Mouse (Mus musculus): ENCODE data around the gene Zfp513.
A peak's percentile ranks its signal among the peaks of the same experiment; 100 is the strongest.
"Not testable (repeated sequence)": the region's sequence is repeated elsewhere in the genome, so short reads cannot be mapped to it uniquely, and the experiment has no call there.

The Zfp513 gene

DNA sequence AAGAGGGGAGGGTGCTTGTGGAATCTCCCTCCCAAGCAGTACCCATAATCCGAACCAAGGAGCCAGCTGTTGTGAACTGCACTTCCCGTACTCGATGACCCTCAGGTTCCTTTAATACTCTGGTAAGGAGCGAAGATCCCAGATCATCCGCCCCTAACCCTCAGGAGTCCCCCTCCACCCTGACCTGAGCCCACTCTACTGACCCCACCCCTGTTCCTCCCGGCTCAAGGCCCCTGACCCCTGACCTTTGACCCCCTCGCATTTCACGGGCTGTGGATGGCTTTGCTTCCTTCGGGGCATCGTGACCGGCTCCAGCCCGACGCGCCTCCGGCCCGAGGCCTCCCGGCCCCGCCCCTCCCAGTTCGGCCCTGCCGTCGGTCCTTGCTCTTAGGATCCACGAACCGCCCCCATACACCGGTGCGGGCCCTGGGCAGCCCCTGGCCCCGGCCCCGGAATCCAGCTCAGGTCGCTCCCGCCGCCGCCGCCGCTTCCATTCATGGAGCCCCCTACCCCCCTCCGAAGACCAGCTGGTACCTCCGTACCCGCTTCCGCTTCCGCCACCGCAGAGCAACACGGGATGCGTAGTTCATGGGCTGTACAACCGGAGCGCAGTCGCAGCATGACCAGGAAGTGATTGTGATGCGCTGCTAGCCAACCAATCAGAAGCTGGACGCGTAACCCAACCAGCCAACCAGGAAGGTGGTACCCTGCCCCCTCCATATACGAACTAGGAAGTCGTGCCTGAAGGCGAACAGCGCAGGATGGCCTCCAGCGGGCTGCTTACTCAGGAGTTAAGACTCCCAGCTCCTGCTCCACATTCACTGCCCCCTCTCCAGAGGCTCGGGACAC is at the start of gene Zfp513:
Gene Zfp513, minus strand, starts transcription at position 562 of the 849 bp plus-strand sequence.
- DNase-seq (ENCODE audit: low spot score) = peak; percentile 86

DNA sequence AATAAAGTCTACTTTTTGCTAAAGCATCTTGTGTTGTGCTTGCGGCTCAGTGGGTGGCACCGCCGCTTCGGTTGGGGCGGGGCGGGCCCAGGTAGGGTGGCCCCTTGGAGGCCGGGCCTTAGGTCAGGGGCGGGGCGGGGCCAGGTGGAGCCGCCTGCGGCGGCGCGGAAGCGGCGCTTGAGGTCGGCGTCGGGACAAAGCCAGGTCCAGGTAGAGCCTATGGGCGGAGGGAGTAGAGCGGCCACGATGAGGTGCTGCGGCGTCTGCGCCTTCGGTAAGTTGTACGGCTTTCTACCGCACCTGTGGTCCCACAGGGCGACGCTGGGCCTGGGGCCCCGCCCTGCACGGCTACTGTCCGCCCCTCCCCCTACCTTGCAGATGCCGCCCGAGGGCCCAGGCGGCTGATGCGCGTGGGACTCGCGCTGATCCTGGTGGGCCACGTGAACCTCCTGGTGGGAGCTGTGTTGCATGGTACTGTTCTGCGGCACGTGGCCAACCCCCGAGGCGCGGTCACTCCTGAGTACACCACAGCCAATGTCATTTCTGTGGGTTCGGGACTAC is 49.5 kb upstream of the Zfp513 start, which contains the start of gene Krtcap3:
Gene Krtcap3, plus strand, starts transcription at position 151 of the 561 bp plus-strand sequence.
- no peak for DNase-seq (ENCODE audit: low spot score)

DNA sequence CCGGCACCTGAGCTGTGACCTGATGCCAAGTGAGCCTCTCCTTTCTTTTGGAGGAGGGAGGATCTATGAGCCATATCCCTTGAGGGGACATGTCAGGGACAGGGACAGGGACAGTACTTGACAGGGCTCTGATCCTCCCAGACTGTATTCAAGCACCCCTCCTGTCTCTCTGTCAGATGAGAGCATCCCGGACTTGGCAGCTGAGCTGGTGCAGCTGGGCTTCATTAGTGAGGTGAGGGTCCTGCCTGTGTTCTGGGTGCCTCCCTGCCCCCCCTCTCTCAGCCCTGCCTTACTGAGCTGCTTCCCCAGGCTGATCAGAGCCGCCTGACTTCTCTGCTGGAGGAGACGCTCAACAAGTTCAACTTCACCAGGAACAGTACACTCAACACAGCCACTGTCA is 48.6 kb upstream of the Zfp513 start:
- DNase-seq (ENCODE audit: low spot score) = no peak

- DNase-seq (ENCODE audit: low spot score) = no peak
Measured at GRCm38 (mm10) chr5:31242191-31242590, 40.1 kb upstream of the Zfp513 start.

GRCm38 (mm10) chr5:31241522-31242034 is 39.5 kb upstream of the Zfp513 start:
- DNase-seq (ENCODE audit: low spot score) = no peak

DNA sequence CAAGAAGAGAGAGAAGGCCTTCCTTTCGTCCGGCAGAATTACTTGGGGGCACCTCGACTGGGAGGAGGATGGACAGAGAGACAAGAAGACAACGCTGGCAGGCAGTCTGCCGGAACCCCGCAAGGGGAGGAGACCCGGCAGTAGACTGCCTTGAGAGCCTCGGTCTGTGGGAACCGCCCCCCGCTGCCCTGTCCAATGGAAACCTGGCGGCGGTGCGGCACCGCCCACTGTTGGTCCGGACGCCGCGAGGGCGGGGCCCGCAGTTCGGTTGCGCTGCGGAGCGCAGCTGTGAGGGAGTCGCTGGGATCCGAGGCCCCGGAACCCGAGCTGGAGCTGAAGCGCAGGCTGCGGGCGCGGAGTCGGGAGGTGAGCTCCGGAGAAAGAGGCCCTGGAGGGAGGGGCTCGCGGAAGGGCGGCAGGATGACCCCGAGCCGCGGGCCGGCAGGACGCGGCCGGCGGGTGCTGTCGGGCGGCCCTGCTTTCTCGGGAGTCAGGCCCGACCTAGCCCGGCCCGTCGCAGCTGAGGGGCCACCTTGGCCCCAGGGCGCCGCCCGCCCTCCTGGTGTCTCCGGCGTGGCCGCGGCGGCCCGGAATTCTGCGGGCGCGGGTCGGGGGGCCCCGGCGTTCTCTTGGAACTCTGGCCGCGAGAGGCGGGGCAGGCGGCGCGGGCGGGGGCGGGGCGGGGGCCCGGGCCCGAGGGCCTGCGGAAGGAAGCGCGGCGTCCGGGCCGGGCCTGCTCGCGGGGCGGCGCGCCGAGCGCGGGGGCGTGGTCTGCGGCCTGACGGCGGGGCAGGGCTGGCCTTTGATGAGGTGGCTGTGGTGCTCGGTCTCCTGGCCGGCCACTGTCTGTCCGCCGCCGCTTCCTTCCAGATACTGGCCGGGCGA is 38.8 kb upstream of the Zfp513 start, which contains the start of the genes Nrbp1 and Gm9970:
Gene Nrbp1, plus strand, starts transcription at position 228 of the 885 bp plus-strand sequence.
Gene Gm9970, minus strand, starts transcription at position 596 of the 885 bp plus-strand sequence.
- DNase-seq (ENCODE audit: low spot score) = peak; percentile 92

GRCm38 (mm10) chr5:31226641-31227040 is 24.5 kb upstream of the Zfp513 start:
- no peak for DNase-seq (ENCODE audit: low spot score)

GRCm38 (mm10) chr5:31222696-31223095 is 20.6 kb upstream of the Zfp513 start:
- no peak for DNase-seq (ENCODE audit: low spot score)

DNA sequence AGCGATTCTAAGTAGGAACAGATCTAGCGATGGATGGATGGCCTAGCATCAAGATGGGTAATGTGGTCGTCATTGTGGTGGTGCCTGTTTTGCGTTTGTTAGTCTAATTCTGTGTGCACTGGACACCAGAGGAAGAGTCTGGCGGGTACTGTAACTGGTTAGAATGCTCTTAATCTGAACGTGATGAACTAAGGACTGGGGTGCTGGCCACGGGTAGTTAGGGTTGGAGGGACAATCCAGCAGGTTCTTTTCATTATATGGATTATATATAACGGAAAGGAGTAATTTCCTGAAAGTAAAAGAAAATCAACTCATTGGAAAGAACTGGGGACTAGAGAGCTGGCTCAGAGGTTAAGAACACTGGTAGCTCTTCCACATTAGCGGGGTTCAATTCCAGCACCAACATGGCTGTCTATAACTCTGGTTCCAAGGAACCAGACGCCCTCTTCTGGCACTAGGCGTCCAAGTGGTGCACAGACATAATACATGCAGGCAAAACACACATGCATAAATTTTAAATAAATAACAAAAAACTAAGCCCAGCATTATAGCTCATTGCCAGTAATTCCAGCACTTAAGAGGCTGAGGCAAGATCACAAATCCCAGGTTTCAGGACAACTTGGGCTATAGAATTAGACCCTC is 19.3 kb upstream of the Zfp513 start:
- DNase-seq (ENCODE audit: low spot score) = no peak

DNA sequence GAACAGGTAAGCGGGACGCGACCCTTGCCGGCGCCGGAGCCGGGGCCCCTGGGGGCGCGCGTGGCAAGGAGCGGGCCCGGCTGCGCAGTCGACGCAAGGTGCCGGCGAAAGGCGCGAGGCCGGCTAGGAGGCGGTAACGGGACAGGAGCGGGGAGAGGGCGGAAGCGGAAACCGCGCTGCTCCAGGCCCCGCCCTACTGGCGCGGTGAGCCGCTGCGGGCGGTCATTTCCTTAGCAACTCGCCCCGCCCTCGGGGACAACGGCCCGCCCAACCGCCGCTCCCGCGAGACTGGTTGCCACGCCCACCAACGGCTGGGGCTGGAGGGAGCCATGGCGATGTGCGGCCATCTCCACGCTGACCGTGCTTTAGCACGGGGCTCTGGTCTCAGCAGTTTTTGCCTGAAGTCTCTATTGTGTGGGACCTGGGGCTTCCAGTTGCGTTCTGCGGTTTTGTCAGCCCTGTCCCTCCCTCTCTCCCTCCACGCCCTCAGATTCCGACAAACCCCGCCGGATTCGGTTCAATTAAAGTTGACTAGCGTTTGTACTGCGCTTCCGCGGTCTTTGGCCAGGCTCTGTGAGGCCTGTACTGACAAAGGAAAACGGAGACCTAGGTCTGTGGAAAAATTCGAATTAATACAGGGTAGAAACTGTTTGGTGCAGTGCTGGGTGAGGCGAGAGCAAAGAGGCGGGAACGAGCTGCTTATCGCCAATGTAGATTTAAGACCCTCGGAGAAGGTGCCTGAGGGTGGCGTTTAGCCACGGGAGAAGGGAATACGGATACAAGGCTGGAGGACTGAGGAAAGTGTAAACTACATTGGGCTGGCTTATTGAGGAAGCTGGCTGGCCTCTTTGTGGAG is 18.6 kb upstream of the Zfp513 start, which contains the start of gene Ppm1g:
Gene Ppm1g, minus strand, starts transcription at position 240 of the 856 bp plus-strand sequence.
- DNase-seq (ENCODE audit: low spot score) = peak; percentile 99

DNA sequence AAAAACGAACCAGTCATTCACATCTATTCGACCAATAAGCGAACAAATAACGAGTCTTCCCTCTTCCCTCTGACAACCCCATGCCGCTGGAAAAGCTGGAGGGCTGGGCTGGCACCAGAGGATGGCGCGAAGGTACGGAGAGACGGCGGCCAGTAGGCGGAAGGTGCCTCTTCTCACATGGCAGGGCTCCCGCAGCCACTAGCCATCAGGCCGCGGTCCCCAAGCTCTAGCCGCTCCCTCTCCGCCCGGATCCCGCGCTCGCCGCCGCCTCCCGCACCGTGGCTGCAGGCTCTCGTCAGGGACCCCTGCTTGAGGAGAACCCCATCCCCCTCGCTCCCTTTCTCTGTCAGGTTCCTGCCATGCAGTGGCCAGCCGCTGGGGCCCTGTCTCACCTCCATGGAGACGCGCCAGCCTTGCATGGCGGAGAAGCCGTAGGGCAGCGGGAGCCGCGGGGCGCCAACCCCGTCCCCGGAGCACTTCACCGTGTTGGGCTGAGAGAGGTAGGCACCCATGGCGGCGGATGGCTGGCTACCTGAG is 17.9 kb upstream of the Zfp513 start:
- no peak for DNase-seq (ENCODE audit: low spot score)

DNA sequence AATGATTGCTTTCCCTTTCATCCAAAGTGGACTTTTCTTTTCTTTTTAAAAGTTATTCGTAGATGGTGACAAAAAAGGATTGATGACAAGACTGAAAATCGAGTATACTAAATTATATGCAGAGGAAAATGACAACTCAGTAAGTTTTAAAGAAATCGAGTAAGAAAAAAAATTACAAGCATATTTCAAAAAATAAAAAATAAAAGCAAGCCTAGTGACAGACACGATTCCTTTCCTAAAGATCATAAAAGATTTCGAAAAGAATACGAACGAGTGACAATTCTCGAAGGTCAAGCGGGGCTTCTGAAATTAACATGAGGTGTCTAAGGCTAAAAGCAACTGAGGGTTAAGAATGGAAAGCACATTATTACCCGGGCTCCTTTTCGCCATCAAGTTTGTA is 17.4 kb upstream of the Zfp513 start:
- no peak for DNase-seq (ENCODE audit: low spot score)

- no peak for DNase-seq (ENCODE audit: low spot score)
Measured at GRCm38 (mm10) chr5:31219070-31219469, 17.0 kb upstream of the Zfp513 start.

DNA sequence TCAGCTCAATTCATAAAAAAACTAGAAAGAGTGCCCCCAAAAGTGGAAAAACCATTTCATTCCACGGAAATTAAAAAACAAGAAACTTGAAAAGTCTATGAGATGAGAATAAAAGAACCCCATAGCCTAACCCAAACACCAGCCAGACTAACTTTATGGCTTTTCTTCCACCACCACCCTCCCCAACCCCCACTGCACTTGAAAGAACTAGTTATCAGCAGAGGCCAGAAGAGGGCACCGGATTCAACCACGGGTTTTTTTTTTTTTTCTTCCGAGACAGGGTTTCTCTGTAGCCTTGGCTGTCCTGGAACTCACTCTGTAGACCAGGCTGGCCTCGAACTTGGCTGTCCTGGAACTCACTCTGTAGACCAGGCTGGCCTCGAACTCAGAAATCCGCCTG is 16.2 kb upstream of the Zfp513 start:
- no peak for DNase-seq (ENCODE audit: low spot score)

DNA sequence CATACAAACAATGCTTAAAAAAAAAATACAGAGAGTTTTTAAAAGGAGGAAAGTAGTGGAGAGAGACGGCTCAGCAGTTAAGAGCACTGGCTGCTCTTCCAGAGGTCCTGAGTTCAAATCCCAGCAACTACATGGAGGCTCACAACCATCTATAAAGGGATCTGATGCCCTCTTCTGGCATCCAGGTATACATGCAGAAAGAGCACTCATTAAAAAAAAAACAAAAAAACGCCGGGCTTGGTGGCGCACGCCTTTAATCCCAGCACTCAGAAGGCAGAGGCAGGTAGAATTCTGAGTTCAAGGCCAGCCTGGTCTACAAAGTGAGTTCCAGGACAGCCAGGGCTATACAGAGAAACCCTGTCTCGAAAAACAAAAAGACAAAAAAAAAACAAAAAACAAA is 14.5 kb upstream of the Zfp513 start:
- DNase-seq (ENCODE audit: low spot score) = not testable (repeated sequence)

GRCm38 (mm10) chr5:31204421-31204820 is 2.3 kb upstream of the Zfp513 start:
- DNase-seq (ENCODE audit: low spot score) = no peak

- DNase-seq (ENCODE audit: low spot score) = no peak
Measured at GRCm38 (mm10) chr5:31203866-31204265, 1.8 kb upstream of the Zfp513 start.

- DNase-seq (ENCODE audit: low spot score) = no peak
Measured at GRCm38 (mm10) chr5:31202933-31203332, 830 bp upstream of the Zfp513 start.

DNA sequence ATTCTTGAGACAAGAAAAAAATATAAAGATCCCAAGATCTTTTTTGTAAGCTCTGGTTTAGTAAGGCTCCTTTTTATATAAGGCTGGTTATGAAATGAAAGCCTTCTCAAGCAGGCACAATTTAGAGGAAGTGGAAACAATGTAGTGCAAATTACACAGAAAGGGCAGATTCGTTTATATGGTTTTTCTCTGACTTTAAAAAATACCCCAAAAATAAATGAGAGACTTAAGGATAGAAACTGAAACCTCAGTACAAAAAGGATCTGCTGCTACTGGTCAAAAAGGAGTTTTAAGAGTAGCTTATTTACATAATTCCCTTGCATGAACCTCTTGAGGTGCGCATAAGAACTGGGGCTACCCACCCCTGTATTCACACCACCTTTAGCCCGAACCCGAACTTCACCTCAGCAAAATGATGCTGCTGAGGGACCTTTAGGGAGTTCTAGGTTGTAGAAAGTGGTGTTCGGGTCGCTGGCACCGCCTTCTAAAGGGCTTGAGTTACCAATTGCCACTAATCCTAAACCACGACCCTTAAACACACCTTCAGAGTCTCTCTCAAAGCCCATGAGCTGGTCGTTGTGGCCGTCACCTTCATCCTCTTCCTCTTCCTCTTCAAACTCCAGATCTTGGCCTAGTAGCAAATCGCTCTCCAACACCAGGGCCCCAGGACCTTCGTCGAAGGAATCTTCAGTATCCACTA is 911 bp downstream of the Zfp513 start:
- no peak for DNase-seq (ENCODE audit: low spot score)

DNA sequence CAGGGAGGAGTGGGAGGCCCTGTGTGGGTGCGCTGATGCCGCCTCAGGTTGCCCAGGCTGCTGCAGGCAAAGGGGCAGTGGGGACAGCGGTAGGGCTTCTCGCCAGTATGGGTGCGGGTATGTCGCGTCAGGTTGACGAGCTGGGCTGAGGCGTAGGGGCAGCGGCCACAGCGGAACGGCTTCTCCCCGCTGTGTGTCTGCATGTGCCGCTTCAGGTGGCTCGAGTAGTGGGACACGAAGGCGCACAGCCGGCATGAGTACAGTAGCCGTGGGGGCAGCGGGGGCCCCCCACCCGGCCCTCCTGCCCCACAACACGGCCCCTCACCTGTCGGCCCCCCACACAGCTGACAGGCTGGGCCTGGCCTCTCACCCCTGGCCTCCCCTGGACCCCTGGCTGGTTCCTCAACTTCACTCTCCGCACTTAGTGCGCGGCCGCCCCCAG is 1.8 kb downstream of the Zfp513 start:
- DNase-seq (ENCODE audit: low spot score) = no peak
